Mouse (Mus musculus): ENCODE data around the gene Ptx3.
"Not testable (repeated sequence)": the region's sequence is repeated elsewhere in the genome, so short reads cannot be mapped to it uniquely, and the experiment has no call there.

The Ptx3 gene

DNA sequence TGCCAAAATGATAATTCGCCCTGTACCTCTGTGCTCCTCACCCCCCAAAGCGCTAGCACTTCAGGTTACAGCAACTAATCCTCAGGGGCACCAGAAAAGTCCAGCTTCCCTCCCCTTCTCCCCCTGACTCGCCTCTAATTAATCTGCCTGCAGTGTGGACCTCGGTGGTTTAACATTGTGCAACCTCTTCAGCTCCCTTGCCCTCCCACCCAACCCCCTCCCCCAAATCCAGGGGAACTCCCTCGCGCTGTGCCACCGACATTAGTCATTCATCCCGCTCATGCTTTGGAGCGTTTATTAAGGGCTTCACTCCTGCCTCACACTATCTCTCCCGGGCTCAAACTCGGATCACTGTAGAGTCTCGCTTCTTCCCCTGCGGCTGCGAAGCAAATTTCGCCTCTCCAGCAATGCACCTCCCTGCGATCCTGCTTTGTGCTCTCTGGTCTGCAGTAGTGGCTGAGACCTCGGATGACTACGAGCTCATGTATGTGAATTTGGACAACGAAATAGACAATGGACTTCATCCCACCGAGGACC, at the start of gene Ptx3:
TSS of gene Ptx3 (plus strand) at position 256 of the 537 bp plus-strand sequence.
- DNase-seq, result no peak

DNA sequence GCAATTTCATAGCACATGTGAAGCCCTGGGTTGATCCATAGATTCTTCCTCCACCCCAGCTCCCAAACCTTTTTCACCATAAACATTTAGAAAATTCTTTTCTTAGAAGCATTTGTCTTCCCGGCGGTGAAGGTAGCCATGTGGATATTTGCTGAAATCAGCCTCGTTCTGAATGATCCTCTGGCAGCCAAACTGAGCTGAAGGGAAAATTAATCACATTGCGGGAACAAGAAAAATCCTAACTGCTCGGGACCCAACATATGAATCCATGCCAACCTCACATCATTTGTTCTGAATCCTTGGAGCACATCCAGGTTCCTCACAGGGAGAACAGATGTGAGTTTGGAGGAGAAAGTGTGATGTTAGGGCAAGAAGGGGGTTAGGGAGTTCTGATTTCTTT, 46.8 kb upstream of the Ptx3 start:
- no peak for DNase-seq

DNA sequence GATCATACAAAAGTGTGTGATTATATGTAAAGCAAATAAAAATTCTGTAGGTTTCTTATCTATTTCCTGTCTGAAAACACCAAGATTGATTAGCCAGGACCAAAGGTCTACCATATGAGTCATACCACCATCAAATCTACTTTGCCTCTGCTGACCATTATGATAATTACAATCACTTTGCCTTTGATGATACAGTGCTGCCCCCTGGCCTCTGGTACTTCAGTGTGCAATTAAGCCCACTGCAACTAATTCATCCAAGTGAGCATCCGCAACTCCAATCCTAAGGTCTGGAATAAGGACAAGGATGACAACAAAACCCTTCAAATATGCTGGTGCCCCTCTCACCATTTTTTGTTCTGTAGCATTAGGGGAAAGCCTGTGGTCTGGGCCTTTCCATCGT, 40.1 kb upstream of the Ptx3 start:
- DNase-seq, result no peak

DNA sequence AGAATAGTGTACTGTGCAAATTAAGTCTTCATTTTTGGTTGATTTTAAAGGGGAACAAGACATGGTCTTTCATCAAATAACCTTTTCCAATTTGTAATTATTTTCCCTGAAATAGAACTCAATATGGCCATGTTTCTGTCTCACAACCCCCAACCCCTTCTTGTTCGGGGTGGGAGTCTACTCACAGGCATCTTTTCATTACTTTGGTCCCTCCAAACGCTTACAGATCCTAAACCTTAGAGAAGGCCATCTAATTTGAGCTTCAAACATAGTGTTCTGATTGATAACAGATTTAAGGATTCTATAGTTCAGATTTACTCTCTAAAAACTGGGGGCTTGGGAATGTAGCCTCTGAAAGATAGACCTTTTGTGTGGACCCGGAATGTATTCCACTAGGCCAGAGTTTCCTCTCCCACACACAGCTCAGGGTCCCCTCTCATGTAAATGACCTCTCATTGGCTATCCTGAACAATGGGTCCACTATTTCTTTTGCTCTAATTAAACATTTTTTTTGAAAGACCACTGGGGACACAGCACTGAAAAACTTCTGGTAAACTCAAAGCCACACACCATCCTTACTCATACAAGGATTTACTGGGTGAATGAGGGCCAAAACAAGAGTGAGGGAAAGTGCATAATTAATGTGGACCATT, 25.7 kb upstream of the Ptx3 start:
- DNase-seq, result no peak

DNA sequence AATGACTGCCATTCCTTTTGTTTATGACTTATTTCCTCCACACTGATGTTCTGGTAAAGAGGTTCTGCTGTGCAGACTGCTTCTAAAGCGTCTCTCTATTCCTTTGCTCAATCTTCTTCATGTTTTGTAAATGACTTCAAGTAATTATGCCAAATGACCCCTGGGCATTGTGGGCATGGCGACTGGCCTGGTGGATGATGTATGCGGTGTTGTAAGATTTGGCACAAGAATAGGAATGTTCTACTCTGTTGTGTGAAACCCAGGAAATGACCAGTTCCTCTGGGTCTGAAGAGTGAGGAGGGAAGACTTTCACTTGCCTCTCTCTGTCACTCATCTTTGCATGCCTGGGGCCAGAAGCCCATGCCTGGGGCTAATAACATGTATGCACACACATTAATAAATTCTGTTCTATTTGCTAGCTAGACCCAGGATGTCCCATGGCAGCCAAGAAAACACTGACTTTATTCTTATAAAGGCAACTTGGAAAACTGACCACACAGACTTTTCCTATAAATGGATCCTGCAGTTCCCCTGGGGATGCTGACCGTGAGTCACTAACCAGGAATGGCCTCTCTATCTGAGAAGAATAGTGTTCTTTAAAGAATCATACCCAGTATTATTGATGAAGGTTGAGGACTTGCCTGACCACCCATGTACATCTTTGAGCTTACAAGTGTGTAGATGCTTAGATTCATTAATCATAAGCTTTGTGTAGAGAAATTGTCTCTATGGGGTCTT, 10.7 kb upstream of the Ptx3 start:
- DNase-seq, result no peak

DNA sequence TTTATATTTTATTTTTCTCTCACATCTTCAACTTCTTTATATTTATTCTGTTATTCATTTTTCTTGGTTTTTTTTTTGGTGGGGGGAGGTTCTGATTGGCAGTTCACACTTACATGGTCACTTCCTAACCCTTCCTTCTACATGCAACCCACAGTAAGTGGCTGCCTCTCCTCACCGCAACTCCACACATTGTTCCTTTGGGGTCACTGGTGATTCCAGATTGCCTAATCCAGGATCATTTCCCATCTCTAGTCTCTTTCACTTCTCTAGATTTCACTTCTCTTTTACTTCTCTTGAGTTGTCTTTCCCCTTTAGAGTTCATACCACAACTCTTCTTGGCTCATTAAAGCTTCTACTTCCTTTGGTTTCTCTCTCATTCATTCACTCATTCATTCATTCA, 6.2 kb upstream of the Ptx3 start:
- no peak for DNase-seq

DNA sequence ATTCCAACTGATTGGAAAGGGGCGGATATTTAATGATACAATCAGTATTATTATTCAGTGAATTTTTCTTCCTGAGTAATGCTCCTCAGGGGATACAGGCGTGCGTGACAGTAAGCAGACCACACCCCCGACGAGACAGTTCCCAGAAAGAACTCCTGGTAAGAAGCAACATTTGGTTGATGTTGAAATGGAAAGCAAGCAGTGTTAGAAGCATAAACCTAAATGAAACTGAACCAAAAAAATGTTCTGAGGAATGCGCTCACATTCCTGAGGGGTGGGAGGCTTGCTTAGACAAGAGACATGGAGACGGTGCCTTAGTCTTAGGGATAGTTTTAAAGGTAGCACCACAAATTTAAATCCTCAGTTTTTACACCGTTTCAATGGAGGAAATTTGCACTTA, 4.0 kb upstream of the Ptx3 start:
- DNase-seq, result no peak

DNA sequence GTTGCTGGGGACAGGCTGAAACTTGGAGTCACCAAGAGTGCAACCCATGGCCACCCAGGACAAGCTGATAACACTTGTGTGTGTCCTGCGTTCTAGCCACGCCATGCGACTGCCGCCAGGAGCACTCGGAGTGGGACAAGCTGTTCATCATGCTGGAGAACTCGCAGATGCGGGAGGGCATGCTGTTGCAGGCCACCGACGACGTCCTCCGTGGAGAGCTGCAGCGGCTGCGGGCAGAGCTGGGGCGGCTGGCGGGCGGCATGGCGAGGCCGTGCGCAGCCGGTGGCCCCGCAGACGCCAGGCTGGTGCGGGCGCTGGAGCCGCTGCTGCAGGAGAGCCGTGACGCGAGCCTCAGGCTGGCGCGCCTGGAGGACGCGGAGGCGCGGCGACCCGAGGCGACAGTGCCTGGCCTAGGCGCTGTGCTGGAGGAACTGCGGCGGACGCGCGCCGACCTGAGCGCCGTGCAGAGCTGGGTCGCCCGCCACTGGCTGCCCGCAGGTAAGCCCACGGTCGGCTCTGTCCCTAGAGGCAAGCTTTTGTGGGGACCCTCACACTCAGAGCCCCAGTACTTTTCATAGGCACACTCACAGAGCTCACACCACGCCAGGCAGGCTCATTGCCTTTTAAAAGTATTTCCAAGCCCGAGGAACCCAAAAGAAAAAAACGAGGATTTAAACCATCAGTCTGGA, 988 bp downstream of the Ptx3 start:
- no peak for DNase-seq

DNA sequence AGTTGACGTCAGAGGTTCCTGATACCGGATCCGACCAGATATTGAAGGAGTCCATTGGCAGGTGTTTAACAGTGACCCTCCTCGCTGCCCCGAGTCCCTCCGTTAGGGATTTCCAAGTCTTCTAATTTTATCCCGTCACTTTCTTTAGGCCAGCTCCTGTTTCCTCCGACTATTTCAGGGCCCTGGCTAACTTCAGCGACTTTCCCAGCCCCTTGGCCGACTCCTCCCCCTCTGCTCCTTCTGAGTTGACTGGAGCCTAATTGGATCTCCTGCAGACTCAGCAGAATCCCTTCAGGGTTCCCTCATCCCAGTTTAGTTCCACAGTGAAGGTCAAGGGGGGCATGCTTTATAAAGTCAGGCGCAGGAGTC, 1.5 kb downstream of the Ptx3 start:
- no peak for DNase-seq

DNA sequence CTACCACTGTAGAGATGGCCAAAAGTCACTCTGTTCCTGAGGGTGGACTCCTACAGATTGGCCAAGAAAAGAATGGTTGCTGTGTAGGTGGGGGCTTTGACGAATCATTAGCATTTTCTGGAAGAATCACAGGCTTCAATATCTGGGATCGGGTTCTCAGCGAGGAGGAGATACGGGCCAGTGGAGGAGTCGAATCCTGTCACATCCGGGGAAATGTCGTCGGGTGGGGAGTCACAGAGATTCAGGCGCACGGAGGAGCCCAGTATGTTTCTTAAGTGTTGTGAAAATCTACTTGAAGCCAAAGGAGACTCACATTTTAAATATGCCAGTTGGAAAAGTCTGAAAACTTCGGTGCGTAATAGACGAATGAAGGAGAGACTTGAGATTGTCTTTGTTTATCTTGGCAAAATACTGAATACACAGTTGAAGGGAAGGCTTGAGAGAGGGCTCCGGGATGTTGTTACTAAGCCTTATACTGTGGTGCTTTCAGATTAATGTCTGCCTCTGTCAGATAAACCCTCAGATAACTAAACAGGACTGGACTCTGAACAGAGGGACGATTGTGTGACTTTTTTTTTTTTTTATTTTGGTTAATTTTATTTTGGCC, 5.3 kb downstream of the Ptx3 start:
- DNase-seq, result no peak

DNA sequence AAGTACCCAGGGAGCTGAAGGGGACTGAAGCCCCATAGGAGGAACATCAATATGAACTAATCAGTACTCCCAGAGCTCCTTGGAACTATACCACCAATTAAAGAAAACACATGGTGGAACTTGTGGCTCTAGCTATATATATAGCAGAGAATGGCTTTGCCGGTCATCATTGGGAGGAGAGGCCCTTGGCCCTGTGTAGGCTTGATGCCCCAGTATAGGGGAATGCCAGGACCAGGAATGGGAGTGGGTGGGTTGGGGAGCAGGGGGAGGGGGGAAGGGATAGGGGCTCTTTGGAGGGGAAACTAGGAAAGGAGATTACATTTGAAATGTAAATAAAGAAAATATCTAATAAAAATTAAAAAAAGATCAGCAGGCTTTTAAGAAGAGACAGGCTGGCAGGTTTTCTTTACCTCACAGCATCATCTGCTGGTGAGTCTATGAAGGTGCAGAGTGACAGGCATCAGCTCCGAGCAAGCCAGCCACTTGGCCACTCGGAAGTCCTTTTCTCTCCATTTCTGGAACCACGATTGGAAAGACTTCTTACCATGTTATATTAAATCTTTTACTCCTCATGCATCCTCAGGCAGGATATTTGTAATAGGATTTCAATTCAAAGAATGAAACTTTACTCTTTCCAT, 16.6 kb downstream of the Ptx3 start:
- DNase-seq, result not testable (repeated sequence)

DNA sequence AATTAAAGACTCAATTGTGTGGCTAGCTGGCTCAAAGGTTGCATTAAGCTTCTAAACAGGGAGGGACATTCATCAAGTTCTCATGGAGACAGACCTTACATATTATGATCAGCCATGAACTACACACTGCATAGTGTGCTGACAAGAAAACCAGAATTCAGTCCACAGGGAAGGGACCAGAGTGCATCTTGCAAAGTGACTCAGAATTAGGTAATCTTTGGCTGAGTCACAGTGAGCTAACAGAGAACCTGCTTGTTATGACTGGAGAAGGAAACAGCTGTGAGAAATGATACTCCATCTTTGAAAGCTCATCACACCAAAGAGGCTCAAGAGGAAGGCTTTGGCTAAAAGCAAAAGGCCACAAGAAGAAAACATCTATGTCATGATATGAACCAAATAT, 20.8 kb downstream of the Ptx3 start:
- DNase-seq, result no peak

DNA sequence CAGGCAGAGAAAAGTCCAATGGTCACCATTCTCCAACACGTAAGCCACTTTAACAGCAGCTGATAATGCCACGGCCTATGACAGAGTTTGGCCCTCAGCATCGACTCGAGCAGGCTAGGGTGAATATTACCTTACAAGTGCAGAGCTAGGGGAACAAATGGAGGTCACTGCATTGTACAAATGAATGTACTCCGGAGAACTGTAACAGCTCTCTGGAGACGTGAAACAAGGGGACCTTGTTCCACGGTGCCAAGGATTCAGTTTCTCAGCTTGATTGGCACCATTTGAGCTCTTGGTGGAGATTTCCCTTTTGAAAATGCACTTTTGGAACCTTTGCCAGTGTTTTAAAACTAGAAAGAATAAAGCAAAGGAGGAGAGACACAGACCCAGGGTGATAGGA, 32.1 kb downstream of the Ptx3 start:
- DNase-seq, result no peak

DNA sequence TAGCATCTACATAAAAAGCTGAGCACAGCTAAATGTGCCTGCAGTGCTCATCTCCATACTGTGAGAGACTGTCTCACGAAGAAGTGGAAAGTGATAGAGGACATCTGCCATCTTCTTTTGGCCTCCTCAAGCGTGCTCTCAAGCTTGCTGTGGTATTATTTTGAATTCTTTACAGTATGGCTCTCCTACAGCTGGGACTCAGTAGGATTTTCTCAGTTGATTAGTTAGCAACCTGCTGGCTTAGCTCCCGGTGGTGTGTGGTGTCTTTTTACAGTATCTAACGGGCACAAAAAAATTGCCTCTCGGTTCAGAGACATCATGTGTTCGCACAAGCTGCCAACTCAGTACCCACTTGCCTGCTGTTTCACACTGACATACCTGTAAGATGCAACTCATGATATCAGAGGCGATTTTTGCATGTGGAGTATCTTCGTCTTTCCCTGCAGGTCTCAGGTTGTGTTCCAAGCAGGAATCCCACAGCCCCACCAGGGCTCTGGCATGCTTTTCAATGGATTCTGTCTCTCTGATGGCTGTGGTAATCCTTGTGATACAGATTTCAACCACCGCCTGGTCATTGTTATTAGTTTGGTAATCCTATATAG, 34.9 kb downstream of the Ptx3 start:
- DNase-seq, result no peak

DNA sequence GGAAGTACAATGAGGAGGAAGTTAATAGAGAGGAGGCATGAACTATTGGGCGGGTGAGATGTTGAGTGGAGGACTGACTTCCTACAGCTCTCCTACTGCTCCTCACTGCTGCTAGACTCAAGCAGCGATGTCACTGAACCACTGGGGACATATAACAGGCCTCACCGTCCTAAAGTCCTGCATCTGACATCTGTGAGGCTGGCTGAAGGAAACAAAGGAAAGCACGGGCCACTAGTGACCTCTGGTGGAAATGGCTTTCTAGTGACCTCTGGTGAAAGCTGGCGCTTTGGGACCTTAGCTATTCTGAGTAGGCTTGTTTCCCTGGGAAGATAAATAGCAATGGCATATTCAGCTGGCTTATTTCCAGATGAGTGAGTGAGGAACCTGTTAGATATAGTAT, 42.6 kb downstream of the Ptx3 start:
- DNase-seq, result no peak

DNA sequence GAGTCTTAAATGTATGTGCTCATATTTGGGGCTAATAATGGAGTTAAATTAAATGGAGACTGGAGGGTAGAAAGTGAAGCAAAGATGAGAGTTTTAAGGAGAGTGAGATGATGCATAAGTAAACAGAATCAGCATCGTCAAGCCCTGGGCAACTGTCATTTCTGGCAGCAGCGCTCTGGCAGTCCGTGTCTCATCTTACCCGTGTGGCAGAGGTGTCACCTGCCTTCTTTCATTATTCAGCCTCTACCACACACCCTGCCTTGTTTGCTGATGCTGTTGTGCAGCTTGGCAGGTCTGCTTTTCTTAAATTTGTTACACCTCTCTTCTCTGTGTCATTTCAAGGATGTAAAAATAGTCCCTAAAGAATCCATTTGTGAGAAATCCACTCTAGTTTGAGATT, 43.6 kb downstream of the Ptx3 start:
- DNase-seq, result no peak

Data from thymus, postnatal 25 days (tissue).